Mouse (Mus musculus) heart, postnatal 25 days (tissue): ENCODE measurements around the gene Robo3. TPM values are rescaled to one million over a fixed set of nuclear protein-coding genes. Genes with fewer than 3 reads are reported as not detected.

ENCODE experiments used
- DNase-seq: peaks from one replicate; pipeline ENCODE4 v3.0.0; 2022; ENCODE audit warnings: low spot score
- intact Hi-C: fragments of 180-260 bp; cut with DNase I; formaldehyde crosslinking; loops from one replicate; pipeline ENCODE4 v1.15.1; 2025
- total RNA-seq, 2 experiments: library from RNA; stranded (reverse); gene quantifications; 2 replicates each; pipeline ENCODE4 v1.2.3; 2021

Gene Robo3
- total RNA-seq, 2 experiments from 2014 or later: not detected

DNA sequence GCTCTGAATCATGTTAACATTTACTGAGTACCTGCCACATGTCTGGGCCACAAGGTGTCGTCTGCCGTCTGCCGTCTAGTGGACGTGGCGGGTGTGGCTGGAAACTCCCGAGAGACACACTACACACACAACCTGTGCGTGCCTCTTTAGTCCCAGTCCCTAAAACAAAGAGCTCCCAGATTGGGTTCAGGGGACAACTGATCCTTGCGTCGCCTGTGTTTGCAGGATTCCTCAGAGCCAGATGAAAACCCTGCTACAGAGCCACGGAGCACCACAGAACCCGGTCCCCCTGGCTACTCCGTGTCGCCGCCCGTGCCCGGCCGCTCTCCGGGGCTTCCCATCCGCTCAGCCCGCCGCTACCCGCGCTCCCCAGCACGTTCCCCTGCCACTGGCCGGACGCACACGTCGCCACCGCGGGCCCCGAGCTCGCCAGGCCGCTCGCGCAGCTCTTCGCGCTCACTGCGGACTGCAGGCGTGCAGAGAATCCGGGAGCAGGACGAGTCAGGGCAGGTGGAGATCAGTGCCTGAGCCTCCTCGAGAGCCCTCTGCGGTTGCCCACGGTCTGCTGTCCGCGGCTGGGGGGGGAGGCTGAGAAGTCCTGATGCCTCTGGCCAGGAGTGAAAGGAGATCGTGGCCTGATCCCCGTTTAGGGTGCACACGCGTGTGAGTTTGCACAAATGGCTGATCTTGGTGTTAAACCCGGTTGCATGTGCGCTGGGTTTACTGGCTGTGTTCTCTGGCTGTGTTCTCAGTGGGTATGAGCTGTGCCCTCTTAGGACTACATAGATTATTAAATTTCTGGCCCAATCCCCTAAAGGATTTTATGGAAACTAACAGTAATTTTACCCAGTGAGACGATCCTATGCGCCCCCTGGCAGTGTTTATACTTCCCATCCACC, 48.5 kb downstream of the Robo3 start:
- intact Hi-C loops: loop anchor here (2.0 kb wide), 1 partner anchor 20 kb away; no protein-coding TSS in a partner anchor
- DNase-seq: peak; percentile 9

GRCm38 (mm10) chr9:37383161-37383560, 49.9 kb downstream of the Robo3 start:
- intact Hi-C loops: no loop called here
- no peak for DNase-seq

- DNase-seq: no peak
- intact Hi-C loops: no loop called here
These were observed 57.3 kb downstream of the Robo3 start for GRCm38 (mm10) chr9:37375718-37376117.

DNA sequence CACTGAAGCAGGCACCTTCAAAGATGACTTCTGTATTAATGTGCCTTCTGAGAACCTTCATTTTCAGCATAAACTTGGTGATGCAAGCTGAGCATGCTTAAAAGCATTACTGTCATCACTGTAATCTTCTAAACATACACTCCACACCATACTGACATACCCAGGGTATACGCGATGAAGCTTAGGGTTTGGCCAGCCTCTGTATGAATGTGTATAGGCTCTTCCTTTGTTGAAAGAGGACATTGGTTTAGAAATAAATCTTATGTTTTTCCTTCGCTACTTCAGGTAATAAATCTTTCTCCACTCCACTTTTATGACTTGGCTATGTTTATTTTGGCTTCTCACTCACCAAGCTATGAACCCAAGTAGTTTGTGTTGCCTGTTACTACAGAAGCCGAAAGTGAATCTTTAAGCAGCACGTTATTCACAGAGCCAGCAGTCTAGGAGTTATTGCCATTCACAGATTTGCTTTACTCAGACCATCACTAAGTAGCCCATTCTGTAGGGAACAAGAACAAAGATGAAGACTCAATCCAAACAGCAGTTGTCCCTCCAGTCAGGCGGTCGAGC, 61.7 kb downstream of the Robo3 start:
- intact Hi-C loops: no loop called here
- DNase-seq: no peak

- intact Hi-C loops: loop anchor here (5.0 kb wide), 1 partner anchor 33 kb away; the partner anchor contains the start of gene Robo4
- DNase-seq: peak; percentile 38
These were observed 64.2 kb downstream of the Robo3 start for GRCm38 (mm10) chr9:37368860-37369259.

- intact Hi-C loops: loop anchor here (5.0 kb wide), 1 partner anchor 34 kb away; the partner anchor contains the start of gene Robo4
- DNase-seq: no peak
These were observed 64.8 kb downstream of the Robo3 start for GRCm38 (mm10) chr9:37368081-37368830.

DNA sequence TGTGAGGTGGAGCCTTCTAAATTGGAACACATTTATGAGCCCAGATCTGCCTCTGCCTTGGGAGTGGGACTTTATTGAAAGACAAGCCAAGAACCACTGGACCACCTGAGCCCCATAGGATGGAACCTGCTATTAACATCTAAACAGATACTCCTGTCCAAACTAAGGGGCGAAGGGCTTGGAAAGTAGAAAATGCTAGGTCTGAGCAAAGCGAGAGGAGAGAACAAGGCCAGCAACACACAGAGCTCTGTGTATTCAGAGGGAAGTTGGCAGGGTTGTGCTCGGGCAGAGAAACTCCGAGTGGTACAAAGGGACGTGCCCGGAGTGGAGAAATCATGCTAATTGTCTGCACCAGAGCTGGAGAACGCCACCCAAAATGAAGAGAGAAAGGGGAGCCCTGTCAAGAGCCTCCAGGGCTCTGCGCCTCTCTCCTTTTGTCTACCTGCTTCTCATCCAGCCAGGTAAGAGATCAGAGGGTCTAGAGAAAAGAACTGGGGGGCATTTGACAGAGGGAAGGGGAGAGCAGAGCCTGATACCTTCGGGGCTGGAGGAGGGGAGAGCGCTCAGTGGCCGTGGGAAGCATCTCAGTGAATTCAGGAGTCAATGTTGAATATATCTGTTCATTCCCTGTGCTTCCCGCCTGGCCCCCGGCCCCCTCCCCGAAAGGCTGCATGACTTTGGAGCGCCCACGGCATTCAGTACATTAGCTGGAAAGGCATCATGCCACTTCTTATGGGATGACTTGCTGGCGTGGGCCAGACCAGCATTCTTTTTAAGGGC, 65.6 kb downstream of the Robo3 start, which contains the start of gene Hepacam:
Gene Hepacam (plus strand): TSS at position 51 of the 780 bp plus-strand sequence.
- DNase-seq: no peak
- intact Hi-C loops: loop anchor here (5.0 kb wide), 1 partner anchor 35 kb away; the partner anchor contains the start of gene Robo4

DNA sequence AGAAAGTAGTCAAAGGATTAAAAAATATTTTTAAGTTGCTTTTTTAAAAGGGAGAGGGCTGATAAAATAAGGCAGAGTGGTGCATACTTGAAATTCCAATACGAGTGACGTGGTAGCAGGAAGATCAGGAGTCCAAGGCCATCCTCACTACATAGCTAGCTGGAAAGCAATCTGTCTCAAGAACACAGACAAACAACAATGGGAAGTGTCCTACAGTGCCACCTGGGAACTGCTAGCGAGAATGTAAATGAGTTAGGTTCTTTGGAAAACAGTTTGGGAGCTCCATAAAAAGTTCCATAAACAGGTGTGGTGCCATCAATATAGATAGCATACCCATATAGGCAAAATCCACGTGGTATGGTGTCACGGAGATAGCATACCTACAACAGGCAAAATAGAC, 67.3 kb downstream of the Robo3 start:
- intact Hi-C loops: loop anchor here (5.0 kb wide), 1 partner anchor 37 kb away; the partner anchor contains the start of gene Robo4
- DNase-seq: no peak

Other genes starting within 250 kb of the Robo3 start
- gene Tmem218, start 225.0 kb downstream of the Robo3 start, total RNA-seq: 1 to 10 TPM; 6.5 to 7.8 TPM
- 1 to 10 TPM; 3.6 to 4.2 TPM for gene Slc37a2, start 177.5 kb downstream of the Robo3 start, total RNA-seq
- gene Ccdc15, start 84.8 kb downstream of the Robo3 start, total RNA-seq: 1 to 10 TPM; 1.3 to 1.5 TPM
- not detected for gene Hepacam, start 65.9 kb downstream of the Robo3 start, total RNA-seq
- 10 to 100 TPM; 29.7 to 30.1 TPM for gene Robo4, start 31.3 kb downstream of the Robo3 start, total RNA-seq
- gene Msantd2, start 56.1 kb upstream of the Robo3 start, total RNA-seq: 1 to 10 TPM; 7.8 to 8.0 TPM
- 10 to 100 TPM; 62.5 to 77.7 TPM for gene Esam, start 94.8 kb upstream of the Robo3 start, total RNA-seq
- 1 to 10 TPM; 4.1 to 4.7 TPM for gene Vsig2, start 106.0 kb upstream of the Robo3 start, total RNA-seq
- 1 to 10 TPM; 3.2 to 6.7 TPM for gene Nrgn, start 119.7 kb upstream of the Robo3 start, total RNA-seq
- gene Siae, start 122.5 kb upstream of the Robo3 start, total RNA-seq: 1 to 10 TPM; 8.4 to 8.7 TPM
- gene Spa17, start 180.5 kb upstream of the Robo3 start, total RNA-seq: 1 to 10 TPM; 1.3 to 2.7 TPM
- gene Tbrg1, start 224.1 kb upstream of the Robo3 start, total RNA-seq: 10 to 100 TPM; 33.3 to 35.5 TPM
- gene Panx3, start 236.0 kb upstream of the Robo3 start, total RNA-seq: not detected